Mouse (Mus musculus) G1E-ER4 (cell line): ENCODE data around the gene Cep97. TPM values are rescaled to one million over a fixed set of nuclear protein-coding genes. Genes with fewer than 3 reads are reported as not detected.

Experiments
- GATA1 ChIP-seq: IDR thresholded peaks from one replicate; pipeline ENCODE4 v1.8.0; 2012; ENCODE audit warnings: low read length, inconsistent platforms
- polyA plus RNA-seq: library from polyadenylated mRNA; stranded (reverse); fragments of >175 nt; gene quantifications from 2 replicates; pipeline ENCODE4 v1.2.3, GENCODE M21; 2012

The Cep97 gene
- 4.9 and 8.0 TPM in 2 replicates for polyA plus RNA-seq

- TF ChIP-seq GATA1: no peak
Measured at GRCm38 (mm10) chr16:55934453-55935037, at the start of gene Cep97. Gene Cep97, minus strand, starts transcription at chr16:55934855.

GRCm38 (mm10) chr16:55974903-55975285 lies 40.2 kb upstream of the Cep97 start:
- no peak for TF ChIP-seq GATA1

- TF ChIP-seq GATA1: no peak
Measured at GRCm38 (mm10) chr16:55974256-55974902, 39.7 kb upstream of the Cep97 start.

GRCm38 (mm10) chr16:55973431-55974255 lies 39.0 kb upstream of the Cep97 start, which contains the start of gene Zbtb11:
Gene Zbtb11, plus strand, starts transcription at chr16:55973883.
- no peak for TF ChIP-seq GATA1

GRCm38 (mm10) chr16:55972626-55973201 lies 38.1 kb upstream of the Cep97 start:
- no peak for TF ChIP-seq GATA1

GRCm38 (mm10) chr16:55971735-55972615 lies 37.3 kb upstream of the Cep97 start:
- TF ChIP-seq GATA1: no peak

- no peak for TF ChIP-seq GATA1
Measured at GRCm38 (mm10) chr16:55970416-55970815, 35.8 kb upstream of the Cep97 start.

GRCm38 (mm10) chr16:55969147-55969546 lies 34.5 kb upstream of the Cep97 start:
- no peak for TF ChIP-seq GATA1

GRCm38 (mm10) chr16:55967221-55967620 lies 32.6 kb upstream of the Cep97 start:
- TF ChIP-seq GATA1: no peak

GRCm38 (mm10) chr16:55966212-55966871 lies 31.7 kb upstream of the Cep97 start, which contains the start of gene Rpl24:
Gene Rpl24, plus strand, starts transcription at chr16:55966275.
- TF ChIP-seq GATA1: no peak

- TF ChIP-seq GATA1: no peak
Measured at GRCm38 (mm10) chr16:55964126-55964949, 29.7 kb upstream of the Cep97 start.

- TF ChIP-seq GATA1: no peak
Measured at GRCm38 (mm10) chr16:55952771-55953170, 18.1 kb upstream of the Cep97 start.

- no peak for TF ChIP-seq GATA1
Measured at GRCm38 (mm10) chr16:55951679-55952327, 17.1 kb upstream of the Cep97 start.
